Mouse (Mus musculus) adrenal gland, postnatal 36 days (tissue): Measurements from ENCODE around the gene Dnaic1. TPM values are rescaled to one million over a fixed set of nuclear protein-coding genes. Genes with fewer than 3 reads are reported as not detected.

ENCODE experiments used
- DNase-seq, 2 experiments: peaks; one replicate each; pipeline ENCODE4 v3.0.0; 2021; ENCODE audit warnings: mixed read lengths in 1 of 2
- total RNA-seq, 2 experiments: library from RNA; stranded (reverse); gene quantifications; 2 replicates each; pipeline ENCODE4 v1.2.3; 2021

Dnaic1 gene
- total RNA-seq, 2 experiments from 2014 or later, result not detected

- DNase-seq, result peak in 1 of 2 experiments; percentile 21
Measured at GRCm38 (mm10) chr4:41571490-41571889, 1.9 kb downstream of the Dnaic1 start.

GRCm38 (mm10) chr4:41573492-41573891 is 3.9 kb downstream of the Dnaic1 start:
- DNase-seq, result no peak

- DNase-seq, result no peak
Measured at GRCm38 (mm10) chr4:41575914-41576313, 6.3 kb downstream of the Dnaic1 start.

GRCm38 (mm10) chr4:41583353-41583752 is 13.8 kb downstream of the Dnaic1 start:
- no peak for DNase-seq

- no peak for DNase-seq
Measured at GRCm38 (mm10) chr4:41602818-41603217, 33.2 kb downstream of the Dnaic1 start.

GRCm38 (mm10) chr4:41604476-41605396 is 35.2 kb downstream of the Dnaic1 start:
- peak in 1 of 2 experiments; percentile 39 for DNase-seq

DNA sequence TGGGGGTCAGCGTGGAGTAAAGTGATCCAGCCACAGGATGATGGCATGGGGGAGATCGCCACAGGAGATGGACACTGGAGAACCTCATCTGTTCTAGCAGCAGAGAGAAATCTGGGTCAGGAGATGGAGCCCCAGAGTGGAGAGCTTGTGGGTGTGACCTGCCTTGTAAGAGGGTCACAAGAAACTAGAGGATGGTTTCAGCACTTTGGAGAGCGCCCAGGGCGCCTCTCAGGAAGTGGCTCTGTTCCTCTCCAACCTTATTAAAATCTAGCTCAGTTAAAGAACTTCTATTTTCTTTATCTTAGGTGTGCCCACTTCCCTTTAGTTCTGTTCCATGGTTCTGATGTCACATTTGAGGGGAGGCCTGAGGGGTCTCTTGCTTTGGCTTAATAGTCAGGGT is 37.2 kb downstream of the Dnaic1 start:
- peak; percentile 73 to 80 for DNase-seq

GRCm38 (mm10) chr4:41609681-41610593 is 40.4 kb downstream of the Dnaic1 start:
- no peak for DNase-seq

DNA sequence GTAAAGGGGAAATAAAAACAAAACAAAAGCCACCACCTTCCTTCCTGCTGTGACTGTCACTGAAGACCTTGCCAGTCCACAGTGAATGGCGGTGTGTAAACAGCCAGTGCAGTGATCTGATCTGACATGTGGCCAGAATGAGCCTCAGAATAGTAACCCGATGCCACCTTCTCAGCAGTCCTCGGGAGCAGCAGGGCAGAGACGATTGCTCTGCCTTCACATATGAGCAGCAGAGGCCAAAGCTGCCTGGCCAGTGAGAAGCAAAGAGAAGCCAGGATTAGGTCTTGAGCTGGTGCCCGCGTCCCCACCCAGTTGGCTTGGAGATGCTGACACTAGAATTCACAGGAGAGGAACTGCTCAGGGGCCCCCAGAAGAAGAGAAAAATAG is 41.0 kb downstream of the Dnaic1 start:
- no peak for DNase-seq

- no peak for DNase-seq
Measured at GRCm38 (mm10) chr4:41612166-41612565, 42.6 kb downstream of the Dnaic1 start.

- peak; percentile 75 to 82 for DNase-seq
Measured at GRCm38 (mm10) chr4:41614156-41614555, 44.6 kb downstream of the Dnaic1 start.

GRCm38 (mm10) chr4:41615661-41616599 is 46.4 kb downstream of the Dnaic1 start:
- DNase-seq, result no peak

- peak in 1 of 2 experiments; percentile 36 for DNase-seq
Measured at GRCm38 (mm10) chr4:41618916-41619746, 49.6 kb downstream of the Dnaic1 start.

GRCm38 (mm10) chr4:41622071-41622470 is 52.5 kb downstream of the Dnaic1 start:
- DNase-seq, result no peak

DNA sequence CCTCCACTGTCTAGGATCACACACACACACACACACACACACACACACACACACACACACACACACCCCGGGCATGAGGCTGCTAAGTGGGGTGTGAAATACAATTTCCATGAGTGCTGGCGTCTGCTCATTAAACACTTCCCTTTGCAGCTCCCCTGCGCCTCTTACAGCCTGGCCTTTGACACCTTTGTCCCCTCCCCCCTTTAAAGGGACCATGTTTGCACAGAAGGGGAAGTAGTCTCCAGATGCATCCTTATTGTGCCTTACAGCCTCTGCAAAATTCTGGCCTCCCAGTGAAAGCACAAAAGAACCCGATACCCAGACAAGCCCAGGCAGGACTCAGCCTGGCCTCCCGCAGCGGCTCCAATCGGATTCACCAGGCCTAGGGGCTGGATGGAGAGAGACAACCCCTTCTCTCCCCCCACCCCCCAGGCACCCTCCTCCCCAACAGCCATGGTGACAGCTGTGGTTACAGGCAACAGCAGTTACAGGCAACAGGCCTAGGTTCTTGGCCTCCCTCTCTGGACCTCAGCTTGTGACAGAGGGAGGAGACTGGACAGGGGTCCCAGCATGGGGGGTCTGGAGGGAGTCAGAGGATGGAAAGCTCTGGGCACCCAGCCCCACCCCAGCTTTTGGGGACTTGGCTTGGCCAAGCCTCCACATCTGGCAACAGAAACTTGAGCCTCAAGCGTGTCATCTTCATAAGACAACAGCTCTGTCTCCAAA is 58.8 kb downstream of the Dnaic1 start:
- no peak for DNase-seq

- DNase-seq, result no peak
Measured at GRCm38 (mm10) chr4:41630196-41630595, 60.6 kb downstream of the Dnaic1 start.

GRCm38 (mm10) chr4:41631390-41631789 is 61.8 kb downstream of the Dnaic1 start:
- peak; percentile 21 to 40 for DNase-seq

DNA sequence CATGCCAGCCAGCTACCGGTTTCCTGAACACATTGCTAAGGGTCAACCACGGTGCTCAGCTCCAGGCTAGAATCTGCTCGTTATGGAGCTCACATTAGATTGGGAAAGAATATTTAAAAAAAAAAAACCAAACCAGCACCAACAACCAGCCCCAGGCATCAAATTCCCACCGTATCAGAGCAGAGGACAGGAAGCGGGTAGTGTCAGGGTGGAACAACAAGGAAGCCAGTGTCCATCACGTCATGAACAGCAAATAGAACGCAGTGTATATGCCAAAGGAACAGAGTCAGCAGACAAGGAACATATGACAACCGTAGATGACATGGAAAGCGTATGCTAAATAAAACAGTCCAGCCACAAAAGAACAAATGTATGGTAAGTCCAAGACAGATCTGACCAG is 63.4 kb downstream of the Dnaic1 start:
- no peak for DNase-seq

- DNase-seq, result no peak
Measured at GRCm38 (mm10) chr4:41634631-41635030, 65.1 kb downstream of the Dnaic1 start.

GRCm38 (mm10) chr4:41635224-41635623 is 65.6 kb downstream of the Dnaic1 start:
- DNase-seq, result no peak
